Mouse (Mus musculus) naive thymus-derived CD4-positive, alpha-beta T cell, adult 2 months (primary cell): ENCODE data around the gene Tmcc3.

ENCODE experiments used
- DNase-seq: peaks from one replicate; pipeline ENCODE4 v3.0.0-alpha.2; 2011; ENCODE audit warnings: low read depth

Gene Tmcc3

DNA sequence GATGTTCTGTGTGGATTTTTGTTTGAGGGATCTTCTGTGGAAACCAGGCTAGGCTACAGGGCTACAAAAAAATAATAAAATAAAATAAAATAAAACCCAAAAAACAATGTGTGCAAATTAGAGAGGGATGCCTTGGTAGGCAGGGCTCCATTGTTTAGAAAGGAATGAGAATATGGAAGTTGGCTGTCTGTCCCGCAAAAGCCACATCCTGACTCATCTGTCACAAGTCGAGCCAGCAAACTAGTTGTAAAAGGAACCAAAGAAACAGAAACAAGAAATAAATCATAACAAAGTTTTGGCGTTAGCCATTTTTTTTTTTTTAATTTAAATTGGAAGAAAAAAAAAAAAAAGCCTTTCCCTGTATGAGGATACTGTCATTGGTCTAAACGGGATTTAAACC is 105.9 kb downstream of the Tmcc3 start:
- DNase-seq: peak; percentile 47

DNA sequence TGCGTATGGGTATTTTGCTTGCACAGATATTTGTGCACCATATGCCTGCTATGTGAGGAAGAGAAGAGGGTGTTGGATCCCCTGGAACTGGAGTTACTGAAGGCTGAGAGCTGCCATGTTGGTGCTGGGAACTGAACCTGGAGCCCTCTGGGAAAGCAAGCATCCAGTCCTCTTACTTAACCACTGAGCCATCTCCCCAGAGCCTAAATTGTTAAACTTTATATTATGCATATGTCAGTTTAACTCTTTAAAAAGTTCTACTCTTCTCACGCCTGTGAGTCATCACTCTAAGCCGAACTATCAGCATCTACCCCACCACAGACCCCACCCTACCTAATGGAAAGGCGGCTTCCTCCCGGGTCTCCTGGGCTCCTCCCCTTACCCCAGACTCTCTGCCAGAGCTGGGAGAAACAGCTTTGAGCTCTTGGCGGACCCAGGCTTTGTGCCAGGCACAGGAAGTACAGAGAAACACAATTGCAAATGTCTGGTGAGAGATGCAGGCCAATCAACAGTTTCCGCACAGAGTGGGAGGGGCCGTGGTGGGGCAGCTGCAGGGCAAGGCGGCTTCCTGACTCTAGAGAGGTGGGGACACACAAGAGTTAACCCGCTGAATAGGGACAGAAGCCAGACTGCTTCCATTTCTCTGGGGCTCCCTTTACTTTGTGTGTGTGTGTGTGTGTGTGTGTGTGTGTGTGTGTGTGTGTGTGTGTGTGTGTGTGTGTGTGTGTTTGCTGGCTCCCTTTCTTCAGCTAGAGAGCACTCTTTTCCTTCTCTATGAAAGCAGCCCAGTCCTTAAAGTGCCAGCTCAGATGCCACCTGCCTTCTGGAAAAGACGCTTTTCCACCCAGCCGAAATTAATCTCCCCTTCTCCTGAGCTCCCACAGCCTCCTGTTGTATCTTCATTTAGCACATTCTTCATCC is 114.5 kb downstream of the Tmcc3 start:
- peak; percentile 80 for DNase-seq

DNA sequence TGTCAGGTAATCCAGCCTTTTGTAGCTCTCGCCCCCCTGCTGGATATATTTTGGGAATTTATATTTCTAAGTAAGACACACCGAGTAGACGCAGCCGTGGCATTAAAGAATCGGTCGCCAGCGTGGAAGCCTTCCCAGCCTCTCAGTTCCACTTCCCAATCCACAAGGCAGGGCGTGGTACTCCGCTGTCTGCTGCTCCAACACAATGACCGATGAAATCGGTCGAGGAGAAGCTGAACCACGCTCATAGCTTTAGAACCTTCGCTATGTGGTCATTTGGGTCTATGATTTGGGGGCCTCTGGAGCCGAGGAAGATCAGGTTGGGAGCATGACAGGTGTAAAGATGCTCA is 115.1 kb downstream of the Tmcc3 start:
- no peak for DNase-seq

DNA sequence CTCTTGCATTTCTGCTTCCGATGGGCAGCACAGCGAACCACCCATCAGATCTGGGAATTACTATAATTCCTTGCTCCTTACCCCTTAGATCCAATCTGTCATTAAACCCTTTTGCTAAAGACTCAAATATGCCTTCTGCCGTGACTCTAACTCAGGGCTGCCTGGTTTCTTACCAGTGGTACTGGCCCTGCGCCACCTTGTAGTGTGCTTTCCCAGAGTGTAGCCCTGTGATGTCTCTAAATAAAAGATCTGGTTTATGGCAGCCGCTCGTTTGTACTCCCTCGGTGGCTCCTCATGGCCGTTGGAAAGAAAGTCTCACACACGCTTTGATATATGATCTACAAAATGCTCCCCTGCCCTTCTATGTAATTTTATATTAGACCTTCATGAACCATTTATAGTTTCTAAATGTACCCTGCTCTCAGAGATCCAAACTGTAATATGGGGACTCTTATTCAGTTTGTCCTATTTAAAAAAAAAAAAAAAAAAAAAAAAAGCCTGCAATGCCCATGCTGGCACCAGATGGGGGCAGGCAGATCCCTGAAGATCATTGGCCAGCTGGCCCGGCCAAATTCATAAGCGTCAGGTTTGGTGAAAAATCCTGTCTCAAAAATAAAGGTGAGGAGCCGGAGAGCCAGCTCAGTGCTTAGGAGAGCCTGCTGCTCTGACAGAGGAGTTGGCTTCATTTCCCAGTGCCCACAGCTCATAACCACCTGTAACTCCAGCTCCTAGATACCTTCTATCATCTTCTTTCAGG is 116.6 kb downstream of the Tmcc3 start:
- DNase-seq: no peak

DNA sequence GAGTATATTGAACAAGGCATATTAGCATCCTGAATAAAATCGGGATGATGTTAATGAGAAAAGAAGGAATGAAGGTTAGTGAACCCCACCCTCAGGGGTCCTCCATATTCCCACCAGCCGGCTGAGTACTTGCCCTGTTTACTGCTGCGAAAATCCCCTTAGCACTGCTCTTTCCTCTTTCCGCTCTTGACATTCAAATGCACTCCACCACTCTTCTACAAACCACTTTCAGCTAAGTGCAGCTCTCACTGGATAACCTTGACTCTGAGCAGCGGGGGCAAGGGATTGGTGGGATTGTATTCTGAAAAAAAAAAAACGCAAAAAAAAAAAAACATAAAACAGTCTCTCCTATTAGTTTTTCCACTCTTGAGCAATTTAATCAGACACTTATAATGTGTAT is 118.8 kb downstream of the Tmcc3 start:
- DNase-seq: no peak

DNA sequence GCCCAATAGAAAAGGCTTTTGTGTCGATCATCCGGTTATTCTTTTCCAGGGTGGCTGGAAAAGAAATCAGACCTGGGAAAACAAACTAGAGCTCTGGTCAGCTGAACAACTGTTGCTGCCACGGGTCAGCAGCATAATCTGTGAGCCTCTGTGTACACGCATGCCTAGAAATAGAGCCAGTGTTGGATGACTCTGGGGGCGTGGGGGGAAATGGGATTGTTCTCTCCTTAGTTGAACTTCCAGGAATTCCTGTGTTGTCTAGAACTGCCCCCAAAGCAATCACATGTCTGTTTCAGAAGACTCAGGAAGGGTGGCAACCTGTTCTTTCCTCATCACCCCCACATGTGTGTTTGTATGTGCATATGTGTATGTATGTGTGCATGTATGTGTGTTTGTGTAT is 121.2 kb downstream of the Tmcc3 start:
- no peak for DNase-seq

DNA sequence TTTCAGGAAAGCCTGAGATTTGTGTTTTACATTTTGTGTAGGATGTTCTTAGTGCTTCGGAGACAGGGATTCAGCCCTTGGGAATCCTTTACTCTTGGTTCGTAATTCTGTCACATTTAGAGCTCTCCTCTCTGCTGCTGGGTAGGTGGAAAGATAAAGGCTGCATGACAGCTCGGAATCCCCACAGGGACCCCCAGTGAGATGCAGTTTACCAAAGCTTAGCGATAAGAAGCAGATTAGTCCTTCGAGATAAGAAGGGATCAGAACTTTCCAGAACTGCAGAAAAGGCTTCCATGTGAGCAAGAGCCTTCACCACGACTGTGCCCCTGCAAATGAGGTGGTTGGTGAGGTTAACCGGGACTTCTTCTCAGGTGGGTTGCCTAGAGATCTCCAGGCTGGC is 122.2 kb downstream of the Tmcc3 start:
- DNase-seq: no peak

DNA sequence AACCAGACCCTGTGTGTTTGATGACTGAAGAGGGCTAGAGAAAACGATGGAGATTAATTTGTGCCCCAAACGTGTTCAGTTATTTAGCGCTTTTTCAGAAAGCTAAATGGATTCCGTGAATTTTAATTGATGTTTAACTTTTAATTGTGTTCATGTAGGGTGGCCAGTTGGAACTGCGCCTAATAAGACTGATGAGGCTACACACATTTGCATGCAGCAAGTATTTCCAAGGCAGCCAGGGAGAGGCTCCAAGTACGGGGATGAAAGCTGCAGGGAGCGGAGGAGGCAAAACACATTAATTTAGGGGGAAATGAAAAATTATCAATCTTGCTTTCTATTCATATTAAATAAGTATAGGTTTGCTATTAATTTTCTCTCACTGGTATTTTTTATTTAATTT is 131.0 kb downstream of the Tmcc3 start:
- DNase-seq: no peak

DNA sequence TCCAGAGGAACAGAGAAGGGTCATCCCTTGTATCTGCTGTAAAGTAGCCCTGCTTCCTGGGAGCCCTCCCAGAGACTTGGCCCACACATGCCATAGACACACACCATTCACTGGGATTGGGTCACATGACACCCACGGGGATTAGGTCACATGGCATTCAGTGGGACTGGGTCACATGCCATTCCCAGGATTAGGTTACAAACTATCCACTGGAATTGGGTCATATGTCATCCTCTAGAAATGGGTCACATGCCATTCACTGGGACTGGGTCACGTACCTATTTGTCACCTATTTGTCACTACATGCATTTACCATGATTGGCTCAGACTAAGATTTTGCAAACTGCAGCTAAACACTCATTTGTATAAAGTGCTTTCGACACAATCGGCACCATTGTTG is 131.7 kb downstream of the Tmcc3 start:
- no peak for DNase-seq

DNA sequence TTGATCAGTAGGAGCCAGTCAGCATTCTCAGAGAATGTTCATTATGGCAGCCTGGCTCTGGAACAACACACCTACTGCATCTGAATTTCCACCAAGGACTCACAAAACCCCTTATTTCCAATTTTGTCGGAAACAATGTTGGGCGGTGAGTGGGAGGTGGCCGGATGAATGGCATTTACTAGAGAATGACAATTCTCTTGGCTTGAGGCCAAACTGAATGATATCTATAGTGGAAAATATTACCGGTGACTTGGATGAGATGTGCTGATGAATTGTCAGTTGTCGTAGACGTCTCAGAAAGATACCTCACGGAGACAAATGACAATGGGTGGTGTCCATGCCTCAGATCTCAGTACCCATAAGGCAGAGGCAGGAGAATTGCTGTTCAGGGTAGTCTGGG is 133.4 kb downstream of the Tmcc3 start:
- DNase-seq: no peak

DNA sequence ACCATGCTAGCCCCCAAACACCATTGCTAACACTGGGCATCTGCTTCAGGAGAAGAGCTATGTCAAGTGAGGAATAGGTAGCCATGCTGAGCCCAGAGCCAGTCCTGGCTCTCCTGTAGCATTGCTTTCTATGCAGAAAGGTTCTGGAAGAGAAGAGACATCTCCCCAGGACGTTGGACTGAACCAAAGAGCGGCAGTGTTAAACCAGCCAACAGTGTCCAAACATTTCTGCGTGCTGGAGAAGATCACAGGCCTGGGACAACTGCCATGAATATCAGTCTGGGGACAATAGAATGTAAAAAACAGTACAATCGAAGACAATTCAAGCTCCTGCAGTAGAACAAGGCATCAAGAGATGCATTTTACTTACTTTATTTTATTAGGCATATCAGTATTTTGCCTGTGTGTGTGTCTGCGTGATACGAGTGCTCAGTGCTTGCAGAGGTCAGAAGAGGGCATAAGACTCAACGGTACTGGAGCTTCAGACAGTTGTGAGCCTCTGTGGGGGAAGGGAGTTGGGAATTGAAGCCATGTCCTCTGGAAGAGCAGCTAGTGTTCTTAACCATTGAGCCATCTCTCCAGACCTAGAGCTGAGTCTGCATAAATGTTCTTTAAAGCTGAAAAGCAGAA is 134.7 kb downstream of the Tmcc3 start:
- DNase-seq: no peak

DNA sequence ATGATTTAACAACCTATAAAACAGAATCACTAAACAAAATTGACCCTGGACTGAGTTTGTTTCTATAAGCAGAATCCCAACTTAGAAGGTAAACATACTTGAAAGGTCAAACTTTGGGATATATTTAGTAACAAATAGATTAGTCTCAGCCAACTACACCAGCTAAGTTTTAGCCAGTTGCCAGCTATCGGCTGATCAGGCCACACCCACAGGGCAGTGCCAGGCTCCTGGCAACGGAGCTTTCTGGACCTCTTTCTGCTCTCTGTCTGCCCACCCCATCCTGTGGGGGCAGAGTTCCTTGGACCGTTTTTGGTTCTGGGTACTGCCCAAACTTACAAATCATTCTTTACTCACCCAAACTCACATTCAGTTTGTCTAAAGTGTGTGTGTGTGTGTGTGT is 137.9 kb downstream of the Tmcc3 start:
- no peak for DNase-seq

DNA sequence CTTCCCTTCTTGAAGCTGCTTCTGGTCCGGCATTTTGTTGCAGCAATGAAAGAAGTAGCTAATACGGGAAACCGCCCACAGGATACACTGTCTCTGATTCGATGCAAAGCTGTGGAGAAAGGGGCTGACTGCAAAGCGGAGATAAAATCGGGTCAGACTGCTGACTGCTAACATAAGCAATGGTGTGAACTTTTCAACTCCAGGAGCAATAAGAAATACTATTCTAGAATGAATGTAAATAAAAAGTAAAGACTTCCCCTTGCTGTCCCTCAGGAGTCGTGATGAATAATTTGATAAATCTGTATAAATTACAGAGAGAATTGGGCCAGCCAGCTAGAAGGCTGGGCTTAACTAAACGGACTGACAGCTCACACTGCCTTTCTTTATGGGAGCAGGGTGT is 139.0 kb downstream of the Tmcc3 start:
- DNase-seq: no peak

DNA sequence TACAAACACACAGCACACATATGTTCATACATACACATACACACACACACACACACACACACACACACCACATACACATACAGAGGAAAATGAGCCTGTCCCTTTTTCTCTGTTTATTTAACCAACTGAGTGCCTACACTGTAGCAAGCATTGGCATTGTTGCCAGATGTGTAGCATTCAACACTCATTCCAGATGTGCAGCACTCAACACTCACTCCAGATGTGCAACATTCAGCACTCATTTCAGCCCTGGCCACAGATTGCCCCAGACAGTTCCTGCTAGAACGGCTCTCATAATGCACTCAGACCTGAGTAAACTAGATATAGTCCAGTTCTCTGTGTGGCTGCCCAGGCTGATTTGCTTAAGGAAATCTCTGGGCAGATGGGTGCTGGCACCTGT is 145.7 kb downstream of the Tmcc3 start:
- DNase-seq: no peak

DNA sequence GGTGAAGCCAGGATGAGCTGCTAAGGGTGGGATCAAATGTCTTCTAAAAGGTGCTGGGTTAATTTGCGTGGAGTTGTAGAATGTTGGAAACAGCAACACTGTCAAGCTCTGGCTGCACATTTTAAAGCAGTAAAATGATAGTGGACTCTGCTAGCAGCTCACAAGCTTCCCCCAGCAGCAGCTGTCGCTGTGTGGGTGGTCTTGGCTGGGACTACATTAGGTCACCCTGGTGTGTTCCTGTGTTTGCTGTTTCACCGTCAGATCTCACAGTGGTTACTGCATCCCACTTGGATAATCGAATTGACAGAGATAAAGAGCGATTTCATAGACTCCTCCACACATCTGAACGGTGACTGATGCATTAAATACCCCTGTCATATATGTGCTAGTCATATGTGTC is 146.9 kb downstream of the Tmcc3 start:
- DNase-seq: no peak

DNA sequence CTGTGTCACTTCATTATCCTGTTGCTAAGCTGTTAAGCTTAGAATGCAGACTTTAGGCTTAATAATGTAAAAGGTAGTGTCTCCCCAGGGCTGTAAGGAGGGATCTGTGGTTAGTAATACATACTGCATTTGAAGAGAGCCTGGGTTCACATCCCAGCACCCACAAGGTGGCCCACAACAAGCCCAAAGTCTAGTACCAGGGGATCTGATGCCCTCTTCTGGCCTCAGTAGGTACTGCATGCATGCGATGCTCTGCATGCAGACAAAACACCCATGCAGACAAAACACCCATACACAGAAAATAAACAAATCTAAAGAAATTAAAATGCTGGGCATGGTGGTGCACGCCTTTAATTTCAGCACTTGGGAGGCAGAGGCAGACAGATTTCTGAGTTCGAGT is 149.6 kb downstream of the Tmcc3 start:
- peak; percentile 57 for DNase-seq

DNA sequence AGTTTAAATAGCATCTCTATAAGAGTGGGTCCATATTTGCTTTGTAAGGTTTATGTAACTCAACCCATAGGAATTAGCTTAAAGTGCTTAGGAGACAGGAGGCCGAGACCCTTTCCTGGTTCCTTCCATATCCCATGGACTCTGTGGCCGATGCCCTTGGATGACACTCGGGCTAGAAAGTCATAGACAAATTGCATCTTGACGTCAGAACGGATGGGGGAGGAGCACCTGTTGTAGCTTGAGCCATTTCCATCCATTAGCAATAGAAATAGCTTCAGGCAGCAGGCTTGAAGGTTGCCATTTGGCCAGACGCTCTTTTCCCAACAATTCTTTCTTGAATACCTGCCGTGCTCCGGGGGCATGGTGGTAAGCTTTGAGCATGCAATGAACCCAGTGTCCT is 150.1 kb downstream of the Tmcc3 start:
- DNase-seq: no peak

DNA sequence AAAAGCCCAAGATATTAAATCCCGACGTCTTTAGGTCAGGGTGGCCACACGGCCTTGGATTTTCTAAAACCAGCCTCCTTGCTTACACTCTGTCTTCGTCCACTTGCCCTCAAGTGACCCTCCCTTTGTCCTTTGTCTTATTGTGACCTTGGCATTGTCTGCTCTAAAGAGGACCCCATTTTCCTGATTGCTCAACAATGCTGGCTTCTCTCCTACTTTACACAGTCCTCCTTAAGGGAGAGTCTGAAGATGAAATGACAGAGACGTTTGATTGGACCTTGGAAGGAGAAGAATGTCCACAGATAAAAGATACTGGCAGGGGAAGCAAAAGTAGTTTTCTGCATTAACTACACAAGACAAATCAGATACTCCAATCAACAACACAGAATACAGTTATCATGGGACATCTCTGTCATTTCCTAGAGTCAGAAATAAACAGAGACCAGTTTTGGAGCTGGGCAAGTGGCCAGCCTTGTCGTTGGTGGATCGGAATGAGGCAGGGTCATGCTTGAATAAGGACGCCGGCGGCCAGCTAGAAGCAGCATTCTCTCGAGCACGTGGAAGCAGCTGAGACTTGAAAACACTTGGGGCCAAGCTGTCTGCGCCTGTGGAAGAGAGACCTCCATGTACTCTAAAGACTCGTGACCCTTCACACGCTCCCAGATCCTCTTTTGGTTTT is 150.8 kb downstream of the Tmcc3 start:
- no peak for DNase-seq

DNA sequence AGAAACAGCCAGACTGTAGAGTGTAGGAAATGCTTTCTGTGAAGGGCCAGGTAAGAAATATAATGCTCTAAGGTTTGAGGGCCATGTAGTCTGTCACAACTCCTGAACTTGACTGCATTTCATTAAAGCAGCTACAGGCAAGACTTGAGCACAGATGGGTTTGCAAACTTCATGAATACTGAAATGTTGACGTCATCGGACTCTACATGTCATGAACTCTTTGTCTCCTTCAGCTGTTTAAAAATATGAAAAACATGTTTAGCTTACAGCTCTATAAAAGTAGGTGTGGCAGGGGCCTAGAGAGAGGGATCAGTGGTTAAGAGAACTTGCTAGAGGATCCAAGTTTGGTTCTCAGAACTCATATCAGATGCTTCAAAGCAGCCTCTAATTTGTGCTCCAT is 151.7 kb downstream of the Tmcc3 start:
- DNase-seq: no peak

DNA sequence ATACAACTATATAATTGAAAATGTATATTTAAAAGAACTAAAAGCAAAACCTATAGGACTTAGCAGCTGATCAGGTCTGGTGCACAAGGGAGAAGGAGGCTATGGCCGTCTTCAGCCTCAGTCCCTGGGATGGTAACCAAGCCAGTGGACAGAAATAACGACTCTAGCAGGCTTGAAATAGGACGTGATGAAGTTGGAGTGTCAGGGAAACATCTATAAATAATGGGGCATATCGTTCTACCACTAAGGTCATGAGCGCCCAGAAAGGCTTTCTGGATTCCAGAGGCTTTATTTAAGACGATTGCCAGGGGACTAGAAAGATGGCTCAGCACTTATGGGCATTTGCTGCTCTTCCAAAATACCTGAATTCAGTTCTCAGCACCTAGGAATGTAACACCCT is 153.9 kb downstream of the Tmcc3 start:
- DNase-seq: no peak

DNA sequence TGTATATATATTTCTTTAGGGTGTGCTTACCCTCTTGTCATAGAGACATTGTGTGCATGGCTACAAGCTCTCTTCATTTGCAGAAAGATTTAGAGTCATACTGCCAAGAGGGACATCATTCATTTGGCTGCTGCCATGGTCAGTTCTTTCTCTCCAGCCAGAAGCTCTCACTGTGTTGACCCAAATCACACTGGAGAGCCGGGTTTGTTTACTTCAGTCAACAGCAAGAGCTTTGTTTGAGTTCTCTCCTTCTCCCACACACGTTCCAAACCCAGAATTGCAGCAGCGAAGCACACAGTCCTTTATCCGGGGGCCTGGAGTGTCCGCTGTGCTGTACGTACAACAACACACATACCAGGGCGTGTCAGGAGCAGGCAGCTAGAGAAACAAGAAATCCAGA is 154.6 kb downstream of the Tmcc3 start:
- no peak for DNase-seq

DNA sequence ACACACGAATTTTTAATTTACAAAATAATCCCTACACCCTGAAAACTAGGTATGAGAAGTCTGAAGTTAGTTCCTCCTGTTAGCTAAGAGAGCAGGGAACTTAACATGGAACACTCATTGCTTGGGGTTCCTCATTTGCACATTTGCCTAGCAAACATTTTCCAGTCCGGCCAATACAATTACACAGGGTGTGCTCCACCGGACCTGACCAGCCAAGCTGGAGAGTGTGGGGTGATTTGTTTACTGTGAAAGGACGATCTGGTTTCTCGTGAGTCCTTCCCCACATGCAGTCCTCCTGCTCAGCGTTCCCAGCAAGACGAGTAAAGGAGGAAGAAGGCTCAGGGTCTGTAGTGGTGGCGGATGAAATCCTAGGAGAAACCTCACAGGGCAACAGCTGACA is 159.7 kb downstream of the Tmcc3 start:
- no peak for DNase-seq

DNA sequence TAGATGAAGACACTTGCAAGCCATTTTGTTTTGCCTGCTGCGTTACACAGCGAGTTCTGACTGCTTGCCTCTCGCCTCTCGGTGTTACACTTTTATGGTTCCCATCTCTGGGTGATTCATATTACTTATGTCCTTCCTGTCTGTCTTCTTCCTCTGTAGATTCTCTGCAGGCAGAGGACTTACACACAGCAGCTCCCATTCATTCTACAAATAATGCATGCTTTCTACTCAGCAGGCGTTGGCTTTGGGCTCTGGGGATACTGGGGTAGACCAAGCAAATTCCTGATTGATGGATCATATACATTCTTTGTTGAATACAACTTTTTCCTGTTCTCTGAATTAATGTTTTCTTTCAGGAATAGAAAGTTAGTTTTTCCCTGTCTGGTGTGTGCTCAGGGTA is 161.8 kb downstream of the Tmcc3 start:
- DNase-seq: no peak
